Mouse (Mus musculus) embryonic facial prominence, embryonic 11.5 days (tissue): ENCODE measurements around the gene Klhl33. TPM values are rescaled to one million over a fixed set of nuclear protein-coding genes. Genes with fewer than 3 reads are reported as not detected.

Experiments used
- ATAC-seq: fragments of 200-750 bp; cut with Nextera tagmentation; replicated peaks from 2 replicates; pipeline ENCODE4 v1.8.0; 2017; ENCODE audit warnings: low read depth; ENCODE audit not compliant: insufficient number of reproducible peaks, low FRiP score, low TSS enrichment
- DNase-seq: peaks from one replicate; pipeline ENCODE4 v3.0.0-alpha.2; 2015; ENCODE audit warnings: low spot score
- H3K27ac ChIP-seq: fragments of 300-500 bp; sonication (generic); replicated peaks from 2 replicates; pipeline ENCODE4 v1.5.1; 2014; ENCODE audit warnings: mild to moderate bottlenecking, low read depth, low read length, control low read depth
- H3K27me3 ChIP-seq: fragments of 300-500 bp; sonication (generic); 2 replicates; pipeline ENCODE4 v1.6.1; 2014; ENCODE audit warnings: mild to moderate bottlenecking, low read length, moderate library complexity, mixed read lengths; ENCODE audit not compliant: control insufficient read depth, insufficient read depth
- H3K36me3 ChIP-seq: fragments of 300-500 bp; sonication (generic); replicated peaks from 2 replicates; pipeline ENCODE4 v1.6.1; 2014; ENCODE audit warnings: low read depth, mild to moderate bottlenecking, low read length, moderate library complexity, mixed read lengths; ENCODE audit not compliant: control insufficient read depth, insufficient read depth
- H3K4me1 ChIP-seq: fragments of 300-500 bp; sonication (generic); 2 replicates; pipeline ENCODE4 v1.6.1; 2014; ENCODE audit warnings: low read length, mixed read lengths; ENCODE audit not compliant: control insufficient read depth, insufficient read depth
- H3K4me2 ChIP-seq: fragments of 300-500 bp; sonication (generic); 2 replicates; pipeline ENCODE4 v1.6.1; 2014; ENCODE audit warnings: low read depth, mild to moderate bottlenecking, control low read depth, low read length, moderate library complexity
- H3K4me3 ChIP-seq: fragments of 300-500 bp; sonication (generic); 2 replicates; pipeline ENCODE4 v1.5.1; 2014; ENCODE audit warnings: low read depth, low read length, control low read depth
- H3K9ac ChIP-seq: fragments of 300-500 bp; sonication (generic); replicated peaks from 2 replicates; pipeline ENCODE4 v1.6.1; 2014; ENCODE audit warnings: mild to moderate bottlenecking, control low read depth, low read length
- H3K9me3 ChIP-seq: fragments of 300-500 bp; sonication (generic); replicated peaks from 2 replicates; pipeline ENCODE4 v1.6.1; 2016; ENCODE audit warnings: mild to moderate bottlenecking, low read length, inconsistent platforms, mixed read lengths; ENCODE audit not compliant: control insufficient read depth
- WGBS: fragments of 180-500 bp; shearing (Covaris S2); extraction: QIAGEN DNeasy Blood & Tissue Kit; methylation state at CpG from one replicate; pipeline ENCODE4 v1.1.7; 2014; 5-methylcytosine and 5-hydroxymethylcytosine counted together
- polyA plus RNA-seq: library from polyadenylated mRNA; unstranded; fragments of >200 nt; fragmentation: Nextera tagmentation; extraction: Ambion mirVana; gene quantifications from 2 replicates; pipeline ENCODE4 v1.2.1, GENCODE M21; 2014

Klhl33 gene
- polyA plus RNA-seq, 1 experiment from 2014 or later = 0.15 TPM

- ATAC-seq (peak; percentile 1; the same call in 1 of the 2 replicates), DNase-seq (peak; percentile 21)
- Histone ChIP-seq H3K9ac (peak overlapping the region; percentile 68), H3K4me3 (peak overlapping the region; percentile 94), H3K36me3 (peaks cover 10% of the 10 kb centered on the region; the same call in 1 of the 2 replicates), H3K27ac (peak overlapping the region; percentile 74), H3K27me3 (no peaks in the 10 kb centered on the region), H3K9me3 (no peaks in the 10 kb centered on the region), H3K4me1 (no peaks in the 10 kb centered on the region), H3K4me2 (peak overlapping the region; percentile 56)
- WGBS = 8% methylated on average over 12 of the region's 12 CpGs
Observed at GRCm38 (mm10) chr14:50931493-50932020, 34.2 kb upstream of the Klhl33 start.

GRCm38 (mm10) chr14:50930754-50931492, 33.6 kb upstream of the Klhl33 start, which contains the start of the genes Pip4p1 and Pnp:
TSS of gene Pip4p1 (minus strand) at chr14:50930856.
TSS of gene Pnp (plus strand) at chr14:50931082.
- Histone ChIP-seq H3K9ac (peak within 1 kb of the TSS; percentile 93), H3K4me3 (peak within 1 kb of the TSS; percentile 94), H3K27ac (peak within 1 kb of the TSS; percentile 74), H3K27me3 (no peaks in the 10 kb centered on the region), H3K4me1 (no peaks in the 10 kb centered on the region), H3K4me2 (peak within 1 kb of the TSS; percentile 82), H3K36me3 (peaks cover 10% of the 10 kb centered on the region; the same call in 1 of the 2 replicates), H3K9me3 (no peaks in the 10 kb centered on the region)
- ATAC-seq (peak; percentile 99), DNase-seq (peak; percentile 98)
- WGBS = under 1% methylated on average over 60 of the region's 68 CpGs

- Histone ChIP-seq H3K36me3 (peaks cover 10% of the 10 kb centered on the region; the same call in 1 of the 2 replicates), H3K27ac (peak overlapping the region; percentile 41; the same call in 1 of the 2 replicates), H3K4me3 (peak overlapping the region; percentile 94), H3K4me2 (peak overlapping the region; percentile 82), H3K4me1 (no peaks in the 10 kb centered on the region), H3K9me3 (no peaks in the 10 kb centered on the region), H3K27me3 (no peaks in the 10 kb centered on the region), H3K9ac (peak overlapping the region; percentile 93)
- ATAC-seq (peak; percentile 26), DNase-seq (peak; percentile 30)
- WGBS = under 1% methylated on average over 38 of the region's 38 CpGs
Observed at GRCm38 (mm10) chr14:50930377-50930753, 33.1 kb upstream of the Klhl33 start.

- no peak overlapping the region for H3K27ac ChIP-seq
- WGBS = 19% methylated on average over 10 of the region's 10 CpGs
Observed at GRCm38 (mm10) chr14:50929951-50930350, 32.6 kb upstream of the Klhl33 start.

GRCm38 (mm10) chr14:50927366-50927765, 30.1 kb upstream of the Klhl33 start:
- peaks cover 10% of the 10 kb centered on the region; the same call in 1 of the 2 replicates for H3K36me3 ChIP-seq
- WGBS = 67% methylated on average over 3 of the region's 3 CpGs
- no peak overlapping the region for H3K27ac ChIP-seq
- DNase-seq (no peak), ATAC-seq (no peak)
- no peak overlapping the region for H3K9ac ChIP-seq
- no peak overlapping the region for H3K4me2 ChIP-seq
- no peaks in the 10 kb centered on the region for H3K4me1 ChIP-seq
- no peak overlapping the region for H3K4me3 ChIP-seq
- H3K9me3 ChIP-seq = no peaks in the 10 kb centered on the region
- no peaks in the 10 kb centered on the region for H3K27me3 ChIP-seq

More at GRCm38 (mm10) chr14:50929951-50930350, 32.6 kb upstream of the Klhl33 start:
- Histone ChIP-seq H3K4me1 (no peaks in the 10 kb centered on the region), H3K4me3 (peak overlapping the region; percentile 94), H3K27me3 (no peaks in the 10 kb centered on the region), H3K9ac (peak overlapping the region; percentile 93), H3K9me3 (no peaks in the 10 kb centered on the region), H3K36me3 (peaks cover 10% of the 10 kb centered on the region; the same call in 1 of the 2 replicates), H3K4me2 (peak overlapping the region; percentile 82)
- ATAC-seq = no peak
- no peak for DNase-seq

- WGBS = 2% methylated on average over 38 of the region's 38 CpGs
- peak; percentile 12; the same call in 1 of the 2 replicates for ATAC-seq
- DNase-seq = peak; percentile 41
Observed at GRCm38 (mm10) chr14:50925111-50925920, 28.0 kb upstream of the Klhl33 start.

GRCm38 (mm10) chr14:50924281-50925064, 27.2 kb upstream of the Klhl33 start, which contains the start of the genes Osgep and Apex1:
TSS of gene Osgep (minus strand) at chr14:50924893.
TSS of gene Apex1 (plus strand) at chr14:50924968.
- no peaks in the 10 kb centered on the region for H3K27me3 ChIP-seq
- peak within 1 kb of the TSS; percentile 90 for H3K27ac ChIP-seq
- H3K4me2 ChIP-seq = peak within 1 kb of the TSS; percentile 64
- peaks cover 10% of the 10 kb centered on the region; the same call in 1 of the 2 replicates for H3K36me3 ChIP-seq
- under 1% methylated on average over 57 of the region's 57 CpGs for WGBS
- DNase-seq (peak; percentile 99), ATAC-seq (peak; percentile 95)
- H3K9ac ChIP-seq = peak within 1 kb of the TSS; percentile 95
- H3K9me3 ChIP-seq = no peaks in the 10 kb centered on the region
- H3K4me3 ChIP-seq = peak within 1 kb of the TSS; percentile 84
- H3K4me1 ChIP-seq = no peaks in the 10 kb centered on the region

More at GRCm38 (mm10) chr14:50925111-50925920, 28.0 kb upstream of the Klhl33 start:
- peak overlapping the region; percentile 90 for H3K27ac ChIP-seq
- peaks cover 10% of the 10 kb centered on the region; the same call in 1 of the 2 replicates for H3K36me3 ChIP-seq
- peak overlapping the region; percentile 95 for H3K9ac ChIP-seq
- H3K27me3 ChIP-seq = no peaks in the 10 kb centered on the region
- peak overlapping the region; percentile 64 for H3K4me2 ChIP-seq
- peak overlapping the region; percentile 84 for H3K4me3 ChIP-seq
- H3K9me3 ChIP-seq = no peaks in the 10 kb centered on the region
- H3K4me1 ChIP-seq = no peaks in the 10 kb centered on the region
